Mouse (Mus musculus): ENCODE data around the gene Cd276. TPM values are rescaled to one million over a fixed set of nuclear protein-coding genes. Genes with fewer than 3 reads are reported as not detected.
"Not testable (repeated sequence)": the region's sequence is repeated elsewhere in the genome, so short reads cannot be mapped to it uniquely, and the experiment has no call there.

Gene Cd276
- polyA plus RNA-seq (2015; fragmentation: Nextera tagmentation; extraction: Ambion mirVana): 58.4 and 58.6 TPM in 2 replicates

DNA sequence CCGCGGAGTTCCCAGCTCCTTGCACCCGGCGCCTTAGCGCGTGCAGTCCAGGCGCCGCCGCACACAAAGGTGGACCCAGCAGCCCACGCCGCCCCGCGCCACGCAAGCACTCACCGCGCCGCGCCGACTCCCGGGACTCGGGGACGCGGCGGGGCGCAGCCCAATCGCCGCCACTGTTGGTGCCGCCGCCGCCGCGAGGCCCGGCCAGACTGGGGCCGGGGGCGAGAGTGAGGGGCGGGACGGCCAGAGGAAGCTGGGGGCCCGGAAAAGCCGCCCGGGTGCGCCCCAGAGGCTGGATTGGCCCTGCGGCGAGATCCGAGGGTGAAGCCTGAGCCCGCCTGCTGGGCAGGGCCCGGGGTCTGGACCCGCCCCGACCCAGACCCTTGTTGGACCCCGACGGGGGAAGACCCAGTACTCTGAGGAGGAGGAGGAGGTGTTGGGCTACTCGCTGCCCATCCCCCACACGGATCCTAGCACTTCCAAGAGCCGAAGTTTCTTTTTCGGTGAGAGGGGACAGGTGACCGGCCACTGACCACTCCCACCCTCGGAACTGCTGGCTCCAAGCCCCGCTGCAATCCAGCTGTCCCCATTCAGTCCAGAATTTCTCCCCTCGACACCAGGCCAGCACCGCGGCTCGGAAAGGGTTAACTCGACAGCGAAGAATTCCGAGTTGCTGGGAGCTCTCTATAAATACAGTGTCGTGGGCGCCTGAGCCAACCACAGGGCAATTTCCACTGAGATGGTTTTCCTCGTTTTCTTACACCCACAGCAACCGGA, at the start of gene Cd276:
Cd276 (minus strand) TSS at position 530 of the 777 bp plus-strand sequence.
- Histone ChIP-seq H3K27me3 (no peaks in the 10 kb centered on the region), H3K4me3 (peak within 1 kb of the TSS; percentile 87), H3K27ac (peak within 1 kb of the TSS; percentile 98), H3K9me3 (no peaks in the 10 kb centered on the region), H3K36me3 (no peaks in the 10 kb centered on the region), H3K4me2 (peak within 1 kb of the TSS; percentile 76), H3K4me1 (peaks cover 36% of the 10 kb centered on the region), H3K9ac (peak within 1 kb of the TSS; percentile 98)
- under 1% methylated on average over 68 of the region's 68 CpGs for WGBS
- ATAC-seq (ENCODE audit: insufficient number of reproducible peaks, insufficient read depth, low FRiP score, low TSS enrichment, low read depth): peak; percentile 82

DNA sequence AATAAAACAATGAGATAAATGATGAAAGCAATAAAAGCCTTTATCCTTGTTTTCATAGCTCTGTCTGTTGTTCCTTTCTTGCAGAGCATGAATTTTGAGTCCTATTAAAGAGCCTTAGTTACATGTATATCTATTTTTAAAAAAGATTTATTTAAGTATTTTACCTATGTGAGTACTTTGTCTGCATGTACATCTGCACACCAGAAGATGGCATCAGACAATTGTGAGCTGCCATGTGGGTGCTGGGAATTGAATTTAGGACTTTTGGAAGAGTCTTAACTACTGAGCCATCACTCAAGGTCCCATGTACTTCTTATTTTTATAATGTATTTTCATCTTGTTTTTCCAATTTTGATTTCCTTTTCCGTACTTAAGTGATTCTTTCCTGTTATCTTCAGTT, 40.1 kb upstream of the Cd276 start:
- Histone ChIP-seq H3K27ac (no peak overlapping the region), H3K4me1 (peaks cover 5% of the 10 kb centered on the region; the same call in 1 of the 2 replicates), H3K9me3 (no peaks in the 10 kb centered on the region), H3K9ac (no peak overlapping the region), H3K36me3 (no peaks in the 10 kb centered on the region), H3K4me3 (no peak overlapping the region), H3K4me2 (no peak overlapping the region), H3K27me3 (no peaks in the 10 kb centered on the region)
- 97% methylated on average over 1 of the region's 1 CpGs for WGBS
- no peak for ATAC-seq (ENCODE audit: insufficient number of reproducible peaks, insufficient read depth, low FRiP score, low TSS enrichment, low read depth)

DNA sequence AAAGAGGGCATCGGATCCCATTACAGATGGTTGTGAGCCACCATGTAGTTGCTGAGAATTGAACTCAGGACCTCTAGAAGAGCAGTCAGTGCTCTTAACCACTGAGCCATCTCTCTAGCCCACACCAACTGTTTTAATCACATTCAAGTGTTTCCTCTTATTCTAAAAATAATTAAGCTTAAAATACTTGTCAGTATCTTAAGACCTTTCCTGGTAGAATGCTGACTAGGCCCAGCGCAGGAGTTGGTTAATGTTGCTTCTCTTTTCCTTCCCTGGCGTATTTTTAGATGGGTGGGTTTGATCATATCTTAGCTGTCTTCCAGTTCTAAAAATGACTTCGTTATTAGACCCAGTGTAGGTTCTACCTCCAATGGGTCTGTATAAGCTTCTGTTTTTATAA, 33.4 kb upstream of the Cd276 start:
- no peak overlapping the region for H3K4me3 ChIP-seq
- WGBS: 89% methylated on average over 4 of the region's 4 CpGs
- peaks cover 9% of the 10 kb centered on the region; the same call in 1 of the 2 replicates for H3K4me1 ChIP-seq
- H3K4me2 ChIP-seq: no peak overlapping the region
- H3K27me3 ChIP-seq: no peaks in the 10 kb centered on the region
- no peak for ATAC-seq (ENCODE audit: insufficient number of reproducible peaks, insufficient read depth, low FRiP score, low TSS enrichment, low read depth)
- H3K9ac ChIP-seq: no peak overlapping the region
- no peak overlapping the region for H3K27ac ChIP-seq
- H3K36me3 ChIP-seq: no peaks in the 10 kb centered on the region
- no peaks in the 10 kb centered on the region for H3K9me3 ChIP-seq

DNA sequence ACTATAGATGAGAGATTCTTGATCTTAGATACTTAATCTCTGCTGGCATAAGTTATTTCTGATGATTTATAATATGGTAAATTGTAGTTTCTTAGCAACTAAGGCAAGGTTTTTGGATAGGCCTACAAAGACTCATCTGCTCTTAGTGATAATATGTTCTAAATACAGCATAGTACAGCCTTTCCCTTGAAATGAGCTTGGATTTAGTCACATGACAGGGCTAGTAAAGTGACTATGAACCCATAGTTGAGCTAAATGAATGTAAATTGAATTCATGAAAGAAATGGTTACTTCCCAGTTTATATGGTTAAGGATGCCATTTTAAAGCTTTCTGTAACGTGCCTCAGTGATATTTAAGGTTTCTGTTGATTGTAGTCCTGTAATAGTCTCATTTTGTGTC, 29.1 kb upstream of the Cd276 start:
- ATAC-seq (ENCODE audit: insufficient number of reproducible peaks, insufficient read depth, low FRiP score, low TSS enrichment, low read depth): no peak
- Histone ChIP-seq H3K27ac (no peak overlapping the region), H3K9me3 (no peaks in the 10 kb centered on the region), H3K27me3 (no peaks in the 10 kb centered on the region), H3K4me2 (no peak overlapping the region), H3K4me3 (no peak overlapping the region), H3K36me3 (no peaks in the 10 kb centered on the region), H3K4me1 (peaks cover 10% of the 10 kb centered on the region; the same call in 1 of the 2 replicates), H3K9ac (no peak overlapping the region)
- 71% methylated on average over 1 of the region's 1 CpGs for WGBS

DNA sequence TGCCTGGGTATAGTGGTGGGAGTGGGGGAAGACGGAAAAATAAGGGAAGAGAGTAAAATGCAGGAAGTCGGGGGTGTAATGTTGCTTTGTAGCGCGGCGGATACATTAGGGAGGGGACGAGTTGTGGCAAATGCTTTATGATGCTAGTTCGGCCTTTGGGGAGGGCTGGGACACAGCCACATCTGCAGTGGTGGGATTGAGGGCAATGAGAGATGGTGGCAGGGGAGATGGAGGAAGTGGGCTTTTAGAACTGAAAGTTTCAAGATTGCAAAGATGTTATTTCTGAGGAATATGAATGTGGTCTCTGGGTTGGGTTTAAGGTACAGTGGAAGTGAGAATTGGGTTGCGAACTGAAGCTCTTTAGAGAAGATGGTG, 28.0 kb upstream of the Cd276 start:
- H3K4me1 ChIP-seq: peaks cover 10% of the 10 kb centered on the region; the same call in 1 of the 2 replicates
- peak overlapping the region; percentile 94 for H3K4me3 ChIP-seq
- H3K9me3 ChIP-seq: no peaks in the 10 kb centered on the region
- peak overlapping the region; percentile 87 for H3K4me2 ChIP-seq
- no peak for ATAC-seq (ENCODE audit: insufficient number of reproducible peaks, insufficient read depth, low FRiP score, low TSS enrichment, low read depth)
- no peaks in the 10 kb centered on the region for H3K36me3 ChIP-seq
- peak overlapping the region; percentile 97 for H3K27ac ChIP-seq
- H3K9ac ChIP-seq: peak overlapping the region; percentile 98
- H3K27me3 ChIP-seq: no peaks in the 10 kb centered on the region
- WGBS: 1% methylated on average over 8 of the region's 8 CpGs

DNA sequence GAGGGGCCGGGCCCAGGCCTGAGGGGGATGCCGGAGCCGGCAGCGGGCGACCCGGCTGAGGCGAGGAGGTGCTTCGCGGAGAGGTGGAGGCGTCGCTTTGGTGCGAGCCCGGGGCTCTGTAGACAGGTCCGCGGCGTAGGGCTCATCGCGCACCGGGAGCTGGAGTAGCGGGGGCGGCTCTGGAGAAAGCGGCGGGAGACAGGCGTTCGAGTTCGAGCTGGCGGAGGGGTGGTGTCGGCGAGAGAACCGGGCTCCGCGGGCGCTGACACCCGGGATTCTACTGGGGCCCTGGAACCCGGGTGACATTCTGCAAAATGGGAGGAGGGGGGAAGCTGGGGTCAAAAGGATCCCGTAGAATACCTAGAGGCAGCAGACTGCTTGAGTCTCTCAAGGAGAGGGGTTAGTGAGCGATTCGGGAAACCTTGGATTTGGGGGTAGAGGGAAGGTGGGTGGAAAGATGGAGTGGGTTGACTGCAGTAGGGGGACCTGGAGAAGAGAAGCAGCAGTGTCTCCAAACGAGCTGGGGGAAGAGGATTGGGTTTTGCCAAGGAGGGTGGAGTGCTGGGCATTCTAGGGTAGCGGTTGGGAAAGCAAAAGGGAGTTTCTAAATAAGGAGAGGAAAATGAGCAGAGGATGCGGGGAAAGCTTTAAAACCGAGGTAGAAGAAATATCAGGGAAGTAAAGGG, 27.5 kb upstream of the Cd276 start:
- no peaks in the 10 kb centered on the region for H3K36me3 ChIP-seq
- peak overlapping the region; percentile 94 for H3K4me3 ChIP-seq
- H3K4me1 ChIP-seq: peaks cover 10% of the 10 kb centered on the region; the same call in 1 of the 2 replicates
- ATAC-seq (ENCODE audit: insufficient number of reproducible peaks, insufficient read depth, low FRiP score, low TSS enrichment, low read depth): no peak; the same call in 1 of the 2 replicates
- no peaks in the 10 kb centered on the region for H3K27me3 ChIP-seq
- peak overlapping the region; percentile 97 for H3K27ac ChIP-seq
- H3K9me3 ChIP-seq: no peaks in the 10 kb centered on the region
- peak overlapping the region; percentile 98 for H3K9ac ChIP-seq
- WGBS: under 1% methylated on average over 42 of the region's 42 CpGs
- peak overlapping the region; percentile 87 for H3K4me2 ChIP-seq

DNA sequence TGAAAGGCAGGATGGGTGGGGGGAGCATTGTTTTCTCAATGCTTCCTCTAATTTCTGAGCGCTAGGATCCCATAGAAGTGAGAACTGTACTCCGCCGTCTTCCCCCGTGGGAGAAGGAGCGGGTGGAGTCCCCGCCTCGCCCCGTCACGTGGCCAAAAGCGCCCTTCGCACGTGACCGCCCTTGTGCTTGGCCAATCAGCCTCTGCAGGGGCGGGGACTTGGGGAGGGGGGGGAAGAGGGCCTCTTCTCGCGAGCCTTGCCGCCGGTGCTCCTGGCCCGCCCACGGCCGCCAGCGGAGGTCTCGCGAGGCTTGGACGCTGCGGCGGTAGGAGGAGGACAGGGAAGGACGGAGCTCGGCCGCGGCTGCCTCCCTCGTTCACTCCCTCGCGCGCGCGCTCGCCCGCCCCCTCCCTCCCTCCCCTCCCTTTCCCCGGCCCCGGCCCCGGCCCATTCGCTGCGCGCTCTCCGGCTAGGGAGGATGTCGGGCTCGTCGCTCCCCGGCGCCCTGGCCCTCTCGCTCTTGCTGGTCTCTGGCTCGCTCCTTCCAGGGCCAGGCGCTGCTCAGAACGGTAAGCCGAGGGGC, 26.8 kb upstream of the Cd276 start, which contains the start of gene Nptn:
Nptn (plus strand) TSS at position 283 of the 583 bp plus-strand sequence.
- peak; percentile 98 for ATAC-seq (ENCODE audit: insufficient number of reproducible peaks, insufficient read depth, low FRiP score, low TSS enrichment, low read depth)
- Histone ChIP-seq H3K4me1 (peaks cover 10% of the 10 kb centered on the region; the same call in 1 of the 2 replicates), H3K4me3 (peak within 1 kb of the TSS; percentile 94), H3K27me3 (no peaks in the 10 kb centered on the region), H3K36me3 (no peaks in the 10 kb centered on the region), H3K27ac (peak within 1 kb of the TSS; percentile 97), H3K4me2 (peak within 1 kb of the TSS; percentile 87), H3K9me3 (no peaks in the 10 kb centered on the region), H3K9ac (peak within 1 kb of the TSS; percentile 98)
- WGBS: 2% methylated on average over 36 of the region's 56 CpGs

DNA sequence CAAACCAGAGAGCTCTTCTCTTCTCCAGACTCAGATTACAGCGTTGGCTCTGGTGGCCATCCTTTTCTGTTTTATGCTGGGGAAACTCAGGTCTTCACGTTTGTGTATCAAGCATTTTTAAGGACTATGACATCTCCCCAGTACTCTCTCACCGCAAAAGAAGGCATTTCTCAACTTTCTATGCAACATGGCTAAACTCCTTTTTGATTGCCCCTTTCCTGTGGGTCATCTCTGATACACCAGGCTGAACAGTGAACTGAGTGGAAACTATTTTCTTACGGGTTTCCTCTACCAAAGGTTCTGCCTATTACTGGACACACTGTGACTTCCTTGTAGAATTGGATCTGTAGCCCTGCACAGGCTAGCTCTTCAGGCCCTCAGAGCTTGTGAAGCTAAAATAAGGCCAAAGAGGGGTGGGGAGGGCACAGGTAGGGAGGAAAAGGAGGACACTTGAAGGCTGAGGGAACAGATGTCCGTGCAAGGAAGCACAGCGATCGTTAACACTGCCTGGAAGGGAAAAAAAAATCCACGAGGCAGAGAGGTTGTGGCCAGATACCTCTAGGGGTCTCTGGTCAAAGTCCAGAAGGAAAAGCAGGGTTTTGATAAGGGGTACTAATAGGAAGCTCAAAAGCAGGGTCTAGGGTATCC, 26.2 kb upstream of the Cd276 start:
- no peaks in the 10 kb centered on the region for H3K9me3 ChIP-seq
- H3K36me3 ChIP-seq: no peaks in the 10 kb centered on the region
- no peak for ATAC-seq (ENCODE audit: insufficient number of reproducible peaks, insufficient read depth, low FRiP score, low TSS enrichment, low read depth)
- H3K27ac ChIP-seq: peak overlapping the region; percentile 87
- WGBS: 31% methylated on average over 8 of the region's 8 CpGs
- H3K4me3 ChIP-seq: peak overlapping the region; percentile 94
- peaks cover 9% of the 10 kb centered on the region; the same call in 1 of the 2 replicates for H3K4me1 ChIP-seq
- no peaks in the 10 kb centered on the region for H3K27me3 ChIP-seq
- H3K9ac ChIP-seq: peak overlapping the region; percentile 69
- H3K4me2 ChIP-seq: peak overlapping the region; percentile 72

DNA sequence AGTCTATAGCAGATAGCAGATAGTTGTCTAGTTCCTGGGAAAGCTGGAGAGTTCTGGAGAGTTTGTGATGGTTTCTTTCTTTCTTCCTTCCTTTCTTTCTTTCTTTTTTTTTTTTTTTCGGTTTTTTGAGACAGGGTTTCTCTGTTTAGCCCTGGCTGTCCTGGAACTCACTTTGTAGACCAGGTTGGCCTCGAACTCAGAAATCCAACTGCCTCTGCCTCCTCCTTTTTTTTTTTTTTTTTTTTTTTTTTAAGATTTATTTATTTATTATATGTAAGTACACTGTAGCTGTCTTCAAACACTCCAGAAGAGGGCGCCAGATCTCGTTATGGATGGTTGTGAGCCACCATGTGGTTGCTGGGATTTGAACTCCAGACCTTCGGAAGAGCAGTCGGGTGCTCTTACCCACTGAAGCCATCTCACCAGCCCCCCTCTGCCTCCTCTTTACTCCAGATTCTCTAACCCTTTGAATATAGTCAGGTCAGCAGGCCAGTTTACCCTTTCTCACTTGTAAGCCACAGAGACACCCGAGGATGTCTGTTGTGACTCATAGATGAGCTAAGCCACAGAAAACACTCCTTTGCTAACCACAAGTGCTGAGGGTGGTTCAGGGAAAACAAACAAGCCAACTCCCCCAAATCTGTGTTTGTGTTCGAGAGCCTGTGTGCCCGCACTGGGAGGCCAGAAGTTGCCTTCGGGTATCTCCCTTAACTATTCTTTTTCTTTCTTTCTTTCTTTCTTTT, 25.4 kb upstream of the Cd276 start:
- not testable (repeated sequence) for H3K4me3 ChIP-seq; H3K27me3 ChIP-seq; H3K9me3 ChIP-seq; H3K36me3 ChIP-seq; H3K4me1 ChIP-seq; H3K9ac ChIP-seq; ATAC-seq (ENCODE audit: insufficient number of reproducible peaks, insufficient read depth, low FRiP score, low TSS enrichment, low read depth); H3K4me2 ChIP-seq
- 72% methylated on average over 10 of the region's 10 CpGs for WGBS
- H3K27ac ChIP-seq: 0 out of 2 replicates have a peak overlapping the region, but pooled peaks have one; percentile 87

DNA sequence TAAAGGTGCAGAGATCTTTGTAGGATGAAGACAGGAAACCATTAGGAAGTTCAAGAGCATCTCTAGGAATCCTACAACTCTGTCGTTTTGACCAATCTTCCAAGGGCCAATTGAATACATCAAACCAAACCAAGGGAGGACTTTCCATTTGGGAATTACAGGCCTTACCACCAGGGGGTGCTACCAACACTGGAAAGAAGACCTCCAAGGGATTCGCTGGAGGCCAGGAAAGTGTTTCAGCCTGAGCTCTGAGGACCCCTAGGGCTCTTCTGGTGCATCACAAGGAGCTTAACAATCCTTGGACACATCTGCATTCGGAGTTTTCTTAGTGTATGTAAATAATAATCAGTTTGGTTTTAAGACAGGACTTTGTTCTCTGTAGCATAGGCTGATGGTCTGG, 23.4 kb upstream of the Cd276 start:
- Histone ChIP-seq H3K9me3 (no peaks in the 10 kb centered on the region), H3K27me3 (no peaks in the 10 kb centered on the region), H3K27ac (no peak overlapping the region), H3K4me1 (peaks cover 7% of the 10 kb centered on the region; the same call in 1 of the 2 replicates), H3K9ac (no peak overlapping the region), H3K4me3 (no peak overlapping the region), H3K4me2 (no peak overlapping the region), H3K36me3 (no peaks in the 10 kb centered on the region)
- 28% methylated on average over 3 of the region's 3 CpGs for WGBS
- ATAC-seq (ENCODE audit: insufficient number of reproducible peaks, insufficient read depth, low FRiP score, low TSS enrichment, low read depth): no peak

All from embryonic facial prominence, embryonic 13.5 days (tissue).